Mouse (Mus musculus): ENCODE data around the gene Mettl21e. TPM values are rescaled to one million over a fixed set of nuclear protein-coding genes. Genes with fewer than 3 reads are reported as not detected.

Mettl21e gene
- total and polyA plus RNA-seq, 3 experiments = not detected

- no peaks in the 10 kb centered on the region for H3K9me3 ChIP-seq (replicated peaks; ENCODE audit: insufficient read depth, low read length)
- DNase-seq (ENCODE audit: low read depth, low spot score) = no peak
- H3K4me3 ChIP-seq (ENCODE audit: control insufficient read depth in 1 of 2, insufficient read depth in 1 of 2, low read depth in 2 of 2, low read length in 2 of 2) = no peak overlapping the region
- no peaks in the 10 kb centered on the region for H3K4me1 ChIP-seq (ENCODE audit: control insufficient read depth in 1 of 2, insufficient read depth in 2 of 2, low read length in 2 of 2)
- H3K79me2 ChIP-seq (ENCODE audit: control insufficient read depth, insufficient read depth, low read length, poor library complexity) = no peaks in the 10 kb centered on the region
- H3K36me3 ChIP-seq (ENCODE audit: control insufficient read depth in 1 of 2, insufficient read depth in 2 of 2, low read length in 2 of 2) = no peaks in the 10 kb centered on the region
- H3K9ac ChIP-seq (ENCODE audit: control insufficient read depth, low read depth, low read length, poor library complexity, severe bottlenecking) = no peak overlapping the region
- no peaks in the 10 kb centered on the region; a peak in 1 of 4 replicates for H3K27me3 ChIP-seq (ENCODE audit: control insufficient read depth in 1 of 2, insufficient read depth in 2 of 2, low read length in 2 of 2)
- H3K27ac ChIP-seq (ENCODE audit: control insufficient read depth, low read depth, low read length) = no peak overlapping the region
- TF ChIP-seq ZKSCAN1 (IDR thresholded peaks at IDR 0.05; ENCODE audit: low read depth, low read length) = no peak
- TF ChIP-seq MYB (IDR thresholded peaks at IDR 0.05; ENCODE audit: low read depth, low read length) = no peak
- TF ChIP-seq RCOR1 (IDR thresholded peaks at IDR 0.05; ENCODE audit: low read depth, low read length) = no peak
- no peak for TF ChIP-seq TCF12 (IDR thresholded peaks at IDR 0.05; ENCODE audit: low read depth, low read length)
- TF ChIP-seq EP300 (IDR thresholded peaks at IDR 0.05; ENCODE audit: low read depth in 1 of 2, low read length in 2 of 2) = no peak
- no peak for TF ChIP-seq ZMIZ1 (IDR thresholded peaks at IDR 0.05; ENCODE audit: low read depth, low read length)
- no peak for TF ChIP-seq MAZ (IDR thresholded peaks at IDR 0.05; ENCODE audit: low read depth, low read length)
- no peak for TF ChIP-seq CHD2 (IDR thresholded peaks at IDR 0.05; ENCODE audit: low read length)
- no peak for TF ChIP-seq USF2 (IDR thresholded peaks at IDR 0.05; ENCODE audit: borderline replicate concordance in 1 of 2, insufficient read depth in 1 of 2, low read depth in 1 of 2, low read length in 2 of 2)
- TF ChIP-seq MXI1 (IDR thresholded peaks at IDR 0.05; ENCODE audit: low read depth, low read length) = no peak
- no peak for TF ChIP-seq CHD1 (IDR thresholded peaks at IDR 0.05; ENCODE audit: low read depth, low read length)
- TF ChIP-seq MYC (IDR thresholded peaks at IDR 0.05; ENCODE audit: low read depth, low read length) = no peak
- TF ChIP-seq BHLHE40 (IDR thresholded peaks at IDR 0.05; ENCODE audit: borderline replicate concordance, low read depth, low read length) = no peak
- TF ChIP-seq USF1 (IDR thresholded peaks at IDR 0.05; ENCODE audit: low read depth, low read length) = no peak
- TF ChIP-seq RAD21 (IDR thresholded peaks at IDR 0.05; ENCODE audit: low read depth, low read length) = no peak
- TF ChIP-seq GATA1 (IDR thresholded peaks at IDR 0.05; ENCODE audit: low read depth, low read length) = no peak
- TF ChIP-seq POLR2AphosphoS2 (IDR thresholded peaks at IDR 0.05; ENCODE audit: low read length) = no peak
- no peak for TF ChIP-seq UBTF (IDR thresholded peaks at IDR 0.05; ENCODE audit: borderline replicate concordance, insufficient read depth, low read depth, low read length)
- no peak for TF ChIP-seq POLR2A (IDR thresholded peaks at IDR 0.05; ENCODE audit: control insufficient read depth in 1 of 2, insufficient read depth in 1 of 2, low read depth in 1 of 2, low read length in 2 of 2, poor library complexity in 1 of 2)
- TF ChIP-seq NRF1 (IDR thresholded peaks at IDR 0.05; ENCODE audit: insufficient read depth, low read depth, low read length, poor library complexity, severe bottlenecking) = no peak
Measured at GRCm38 (mm10) chr1:44186396-44186795, 32.4 kb downstream of the Mettl21e start.

- Histone ChIP-seq H3K9me3 (replicated peaks; ENCODE audit: insufficient read depth, low read length) (no peaks in the 10 kb centered on the region), H3K27ac (ENCODE audit: control insufficient read depth, low read depth, low read length) (no peak overlapping the region), H3K4me3 (ENCODE audit: control insufficient read depth in 1 of 2, insufficient read depth in 1 of 2, low read depth in 2 of 2, low read length in 2 of 2) (no peak overlapping the region), H3K27me3 (ENCODE audit: control insufficient read depth in 1 of 2, insufficient read depth in 2 of 2, low read length in 2 of 2) (no peaks in the 10 kb centered on the region), H3K4me1 (ENCODE audit: control insufficient read depth in 1 of 2, insufficient read depth in 2 of 2, low read length in 2 of 2) (no peaks in the 10 kb centered on the region), H3K79me2 (ENCODE audit: control insufficient read depth, insufficient read depth, low read length, poor library complexity) (no peaks in the 10 kb centered on the region), H3K36me3 (ENCODE audit: control insufficient read depth in 1 of 2, insufficient read depth in 2 of 2, low read length in 2 of 2) (no peaks in the 10 kb centered on the region; a peak in 2 of 4 replicates), H3K9ac (ENCODE audit: control insufficient read depth, low read depth, low read length, poor library complexity, severe bottlenecking) (no peak overlapping the region)
- TF ChIP-seq UBTF (IDR thresholded peaks at IDR 0.05; ENCODE audit: borderline replicate concordance, insufficient read depth, low read depth, low read length) (no peak), ZNF384 (IDR thresholded peaks at IDR 0.05; ENCODE audit: low read depth, low read length) (no peak), ETS1 (IDR thresholded peaks at IDR 0.05; ENCODE audit: low read depth, low read length) (no peak), GATA1 (IDR thresholded peaks at IDR 0.05; ENCODE audit: low read depth, low read length) (no peak), MYC (IDR thresholded peaks at IDR 0.05; ENCODE audit: low read depth, low read length) (no peak), MAFK (IDR thresholded peaks at IDR 0.05; ENCODE audit: borderline replicate concordance, low read depth, low read length) (no peak)
- DNase-seq (ENCODE audit: low read depth, low spot score) = no peak
Measured at GRCm38 (mm10) chr1:44178086-44178485, 40.7 kb downstream of the Mettl21e start.

Data from MEL (cell line).